Mouse (Mus musculus) liver, postnatal 0 days (tissue): ENCODE data around the gene Cks1b. TPM values are rescaled to one million over a fixed set of nuclear protein-coding genes. Genes with fewer than 3 reads are reported as not detected.

Experiments used
- ATAC-seq: fragments of 200-750 bp; cut with Nextera tagmentation; 2 replicates; pipeline ENCODE4 v1.8.0; 2017; ENCODE audit warnings: mild to moderate bottlenecking, moderate library complexity
- DNase-seq: peaks from one replicate; pipeline ENCODE4 v3.0.0-alpha.2; 2016
- H3K27ac ChIP-seq: fragments of 300-500 bp; sonication (generic); 2 replicates; pipeline ENCODE4 v1.5.1; 2014; ENCODE audit warnings: antibody characterized with exemption, moderate library complexity, mild to moderate bottlenecking, low read depth
- H3K27me3 ChIP-seq: fragments of 300-500 bp; sonication (generic); 2 replicates; pipeline ENCODE4 v1.6.1; 2014; ENCODE audit warnings: low read length, control low read depth, mixed read lengths; ENCODE audit not compliant: insufficient read depth
- H3K36me3 ChIP-seq: fragments of 300-500 bp; sonication (generic); replicated peaks from 2 replicates; pipeline ENCODE4 v1.6.1; 2014; ENCODE audit warnings: mild to moderate bottlenecking, control low read depth, low read length, moderate library complexity, mixed read lengths; ENCODE audit not compliant: insufficient read depth
- H3K4me1 ChIP-seq: fragments of 300-500 bp; sonication (generic); 2 replicates; pipeline ENCODE4 v1.6.1; 2014; ENCODE audit warnings: antibody characterized with exemption, mild to moderate bottlenecking, control low read depth; ENCODE audit not compliant: insufficient read depth
- H3K4me2 ChIP-seq: fragments of 300-500 bp; sonication (generic); 2 replicates; pipeline ENCODE4 v1.6.1; 2014; ENCODE audit warnings: low read depth, mild to moderate bottlenecking, low read length, moderate library complexity, mixed read lengths
- H3K4me3 ChIP-seq: fragments of 300-500 bp; sonication (generic); 2 replicates; pipeline ENCODE4 v1.5.1; 2014; ENCODE audit warnings: low read depth, low read length
- H3K9ac ChIP-seq: fragments of 300-500 bp; sonication (generic); replicated peaks from 2 replicates; pipeline ENCODE4 v1.6.1; 2014; ENCODE audit warnings: mild to moderate bottlenecking, moderate library complexity
- H3K9me3 ChIP-seq: fragments of 300-500 bp; sonication (generic); 2 replicates; pipeline ENCODE4 v1.6.1; 2016; ENCODE audit warnings: mild to moderate bottlenecking, control low read depth, low read length, mixed read lengths
- CTCF ChIP-seq: sonication (generic); IDR thresholded peaks from 2 replicates; pipeline ENCODE4 v1.5.1; 2016; ENCODE audit warnings: antibody characterized with exemption, low read depth
- EP300 ChIP-seq: IDR thresholded peaks from 2 replicates; pipeline ENCODE4 v1.6.1; 2016; ENCODE audit warnings: antibody characterized with exemption, low read depth, mild to moderate bottlenecking
- WGBS: fragments of 180-500 bp; shearing (Covaris S2); extraction: QIAGEN DNeasy Blood & Tissue Kit; methylation state at CpG from one replicate; pipeline ENCODE4 v1.1.7; 2014; ENCODE audit not compliant: insufficient replicate concordance; 5-methylcytosine and 5-hydroxymethylcytosine counted together
- polyA plus RNA-seq: library from polyadenylated mRNA; unstranded; fragments of >200 nt; fragmentation: Nextera tagmentation; extraction: Ambion mirVana; gene quantifications from 2 replicates; pipeline ENCODE4 v1.2.1, GENCODE M21; 2015

Gene Cks1b
- polyA plus RNA-seq, 1 experiment from 2014 or later = 141 TPM

DNA sequence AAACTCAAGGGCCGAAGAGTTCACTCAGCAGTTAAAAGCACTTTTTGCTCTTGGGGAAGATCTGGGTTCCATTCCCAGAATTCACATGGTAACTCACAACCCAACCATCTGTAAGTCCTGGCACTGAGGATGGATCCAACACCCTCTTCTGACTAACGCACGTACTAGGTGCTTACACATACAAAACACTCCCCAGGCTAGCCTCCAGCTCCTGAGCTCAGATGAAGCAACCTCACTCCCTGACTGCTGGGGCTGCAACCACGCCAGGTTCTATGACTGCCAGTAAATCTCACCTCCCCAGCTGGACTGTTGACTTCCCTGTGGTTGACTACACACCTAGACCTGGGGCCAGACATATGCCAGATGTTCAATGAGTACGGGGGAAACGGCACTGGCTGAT lies 11.3 kb downstream of the Cks1b start:
- Histone ChIP-seq H3K4me1 (peaks cover 15% of the 10 kb centered on the region), H3K9me3 (no peaks in the 10 kb centered on the region), H3K36me3 (peaks cover 43% of the 10 kb centered on the region), H3K4me3 (no peak overlapping the region), H3K27me3 (no peaks in the 10 kb centered on the region), H3K4me2 (no peak overlapping the region), H3K9ac (no peak overlapping the region), H3K27ac (no peak overlapping the region)
- no peak for TF ChIP-seq EP300
- no peak for TF ChIP-seq CTCF
- 78% methylated on average over 6 of the region's 6 CpGs for WGBS
- ATAC-seq (no peak), DNase-seq (no peak)

DNA sequence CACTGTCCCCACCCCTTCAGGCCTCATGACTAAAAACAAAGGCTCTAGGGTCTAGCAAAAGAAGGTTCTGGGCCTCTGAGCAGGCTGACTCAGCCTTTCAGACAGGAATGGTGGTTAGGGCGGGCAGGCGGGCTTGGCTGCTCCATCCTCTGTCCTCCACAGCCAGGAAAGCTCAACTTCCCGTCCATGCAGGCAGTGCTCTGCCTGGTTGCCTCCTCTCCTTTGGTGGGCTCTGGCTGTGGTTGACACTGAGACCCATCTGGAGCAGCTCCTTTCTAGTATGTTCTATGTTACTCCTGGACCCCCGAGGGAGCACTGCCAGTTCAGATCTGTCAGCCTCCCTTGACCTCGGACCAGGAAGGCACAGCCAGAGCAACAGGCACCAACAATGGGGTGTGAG lies 15.5 kb downstream of the Cks1b start, which contains the start of gene Lenep:
Gene Lenep (minus strand): TSS at position 101 of the 400 bp plus-strand sequence.
- Histone ChIP-seq H3K4me1 (peaks cover 5% of the 10 kb centered on the region; the same call in 1 of the 2 replicates), H3K27me3 (no peaks in the 10 kb centered on the region), H3K36me3 (peaks cover 42% of the 10 kb centered on the region), H3K4me2 (no peak within 1 kb of the TSS), H3K27ac (no peak within 1 kb of the TSS), H3K4me3 (no peak within 1 kb of the TSS), H3K9ac (no peak within 1 kb of the TSS), H3K9me3 (no peaks in the 10 kb centered on the region)
- DNase-seq (no peak), ATAC-seq (no peak)
- 79% methylated on average over 5 of the region's 5 CpGs for WGBS
- TF ChIP-seq EP300 = no peak
- TF ChIP-seq CTCF = no peak

DNA sequence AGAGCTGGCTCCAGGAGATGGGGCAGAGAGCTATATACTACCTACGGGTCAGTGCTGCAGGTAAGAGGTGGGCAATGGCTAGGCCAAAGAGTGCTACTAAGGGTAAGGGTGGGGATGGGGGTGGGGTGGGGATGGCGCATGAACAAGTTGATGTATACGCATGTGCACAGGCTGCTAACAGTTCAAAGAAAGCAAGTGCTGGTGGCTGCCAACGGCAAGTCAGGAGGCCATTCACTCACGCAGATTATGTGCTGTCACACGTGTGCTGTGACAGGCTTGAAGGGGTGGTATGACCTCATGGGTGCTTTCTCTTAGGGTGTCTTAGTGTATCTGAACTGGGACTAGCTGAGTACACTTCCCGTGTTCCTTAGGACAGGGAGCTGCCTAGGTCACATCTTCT lies 16.9 kb downstream of the Cks1b start:
- Histone ChIP-seq H3K4me1 (peaks cover 11% of the 10 kb centered on the region), H3K27ac (no peak overlapping the region), H3K36me3 (peaks cover 38% of the 10 kb centered on the region), H3K9me3 (no peaks in the 10 kb centered on the region), H3K27me3 (no peaks in the 10 kb centered on the region), H3K4me3 (no peak overlapping the region), H3K4me2 (no peak overlapping the region), H3K9ac (no peak overlapping the region)
- no peak for DNase-seq
- no peak for ATAC-seq
- WGBS = 84% methylated on average over 7 of the region's 7 CpGs
- TF ChIP-seq CTCF (no peak), EP300 (no peak)

- Histone ChIP-seq H3K9me3 (no peaks in the 10 kb centered on the region), H3K27me3 (peaks cover 12% of the 10 kb centered on the region), H3K4me2 (peak overlapping the region; percentile 100), H3K36me3 (0 out of 2 replicates have a peak, but pooled peaks cover 4% of the 10 kb centered on the region), H3K4me3 (peak overlapping the region; percentile 78), H3K9ac (peak overlapping the region; percentile 79), H3K4me1 (peaks cover 34% of the 10 kb centered on the region), H3K27ac (peak overlapping the region; percentile 48; the same call in 1 of the 2 replicates)
- TF ChIP-seq CTCF = no peak
- no peak for TF ChIP-seq EP300
- DNase-seq (no peak), ATAC-seq (no peak)
- 4% methylated on average over 4 of the region's 4 CpGs for WGBS
Measured at GRCm38 (mm10) chr3:89396654-89397005, 21.6 kb downstream of the Cks1b start.

GRCm38 (mm10) chr3:89395806-89396653 lies 22.2 kb downstream of the Cks1b start:
- no peaks in the 10 kb centered on the region for H3K9me3 ChIP-seq
- no peaks in the 10 kb centered on the region for H3K36me3 ChIP-seq
- ATAC-seq (no peak), DNase-seq (peak; percentile 67)
- peak overlapping the region; percentile 79 for H3K9ac ChIP-seq
- H3K27ac ChIP-seq = peak overlapping the region; percentile 48; the same call in 1 of the 2 replicates
- TF ChIP-seq EP300 = no peak
- TF ChIP-seq CTCF = peak; percentile 94
- H3K4me1 ChIP-seq = peaks cover 40% of the 10 kb centered on the region
- peak overlapping the region; percentile 78 for H3K4me3 ChIP-seq
- peaks cover 12% of the 10 kb centered on the region for H3K27me3 ChIP-seq
- H3K4me2 ChIP-seq = peak overlapping the region; percentile 100
- under 1% methylated on average over 36 of the region's 44 CpGs for WGBS

- Histone ChIP-seq H3K9me3 (no peaks in the 10 kb centered on the region), H3K4me1 (peaks cover 46% of the 10 kb centered on the region), H3K4me2 (peak overlapping the region; percentile 100), H3K4me3 (peak overlapping the region; percentile 78), H3K9ac (peak overlapping the region; percentile 79), H3K27ac (peak overlapping the region; percentile 99), H3K36me3 (no peaks in the 10 kb centered on the region), H3K27me3 (peaks cover 12% of the 10 kb centered on the region)
- DNase-seq (no peak), ATAC-seq (no peak)
- no peak for TF ChIP-seq CTCF
- 4% methylated on average over 10 of the region's 10 CpGs for WGBS
Measured at GRCm38 (mm10) chr3:89395419-89395805, 22.8 kb downstream of the Cks1b start.
